Mouse (Mus musculus) embryonic facial prominence, embryonic 13.5 days (tissue): ENCODE measurements at regions not wholly inside any gene's neighbourhood (a gene's known extent, or its start where the extent isn't known, plus 50 kb on each side); places are given as distances from the start of the nearest gene placed in this dataset.
A peak's percentile ranks its signal among the peaks of the same experiment; 100 is the strongest.

ENCODE experiments used
- ATAC-seq: fragments of 200-750 bp; cut with Nextera tagmentation; 2 replicates; pipeline ENCODE4 v1.8.0; 2017; ENCODE audit warnings: low read depth; ENCODE audit not compliant: insufficient number of reproducible peaks, insufficient read depth, low FRiP score, low TSS enrichment
- H3K27ac ChIP-seq: fragments of 300-500 bp; sonication (generic); 2 replicates; pipeline ENCODE4 v1.5.1; 2015; ENCODE audit warnings: moderate library complexity, mild to moderate bottlenecking, inconsistent platforms
- H3K27me3 ChIP-seq: fragments of 300-500 bp; sonication (generic); 2 replicates; pipeline ENCODE4 v1.6.1; 2015; ENCODE audit warnings: mild to moderate bottlenecking, inconsistent platforms
- H3K36me3 ChIP-seq: fragments of 300-500 bp; sonication (generic); 2 replicates; pipeline ENCODE4 v1.6.1; 2015; ENCODE audit warnings: mild to moderate bottlenecking, inconsistent platforms
- H3K4me1 ChIP-seq: fragments of 300-500 bp; sonication (generic); 2 replicates; pipeline ENCODE4 v1.6.1; 2015; ENCODE audit warnings: inconsistent platforms
- H3K4me2 ChIP-seq: fragments of 300-500 bp; sonication (generic); 2 replicates; pipeline ENCODE4 v1.6.1; 2015; ENCODE audit warnings: moderate library complexity, mild to moderate bottlenecking, inconsistent platforms
- H3K4me3 ChIP-seq: fragments of 300-500 bp; sonication (generic); 2 replicates; pipeline ENCODE4 v1.5.1; 2015; ENCODE audit warnings: mild to moderate bottlenecking, inconsistent platforms
- H3K9ac ChIP-seq: fragments of 300-500 bp; sonication (generic); 2 replicates; pipeline ENCODE4 v1.6.1; 2015; ENCODE audit warnings: mild to moderate bottlenecking, inconsistent platforms
- H3K9me3 ChIP-seq: fragments of 300-500 bp; sonication (generic); 2 replicates; pipeline ENCODE4 v1.6.1; 2016; ENCODE audit warnings: inconsistent platforms
- WGBS: fragments of 180-500 bp; shearing (Covaris S2); methylation state at CpG from one replicate; pipeline ENCODE4 v1.1.7; 2015; ENCODE audit warnings: mixed read lengths; 5-methylcytosine and 5-hydroxymethylcytosine counted together

DNA sequence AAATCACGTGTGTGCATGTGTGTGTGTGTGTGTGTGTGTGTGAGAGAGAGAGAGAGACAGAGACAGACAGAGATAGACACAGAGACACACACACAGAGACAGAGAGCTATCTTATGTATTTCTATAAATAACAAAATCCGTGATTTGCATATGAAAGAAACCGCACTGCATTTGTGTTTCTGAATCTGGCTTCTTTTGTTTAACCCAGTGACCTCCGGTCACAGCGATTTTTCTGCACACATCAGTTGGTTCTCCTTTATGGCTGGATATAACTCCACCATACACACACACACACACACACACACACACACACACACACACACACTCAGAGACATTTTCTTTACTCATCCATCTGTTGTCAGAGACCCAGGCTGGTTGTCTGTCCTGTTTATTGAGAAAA is 58.2 kb upstream of the Lhx8 start:
- Histone ChIP-seq H3K9ac (no peak overlapping the region), H3K4me2 (no peak overlapping the region), H3K4me1 (peaks cover 39% of the 10 kb centered on the region), H3K27me3 (no peaks in the 10 kb centered on the region), H3K9me3 (no peaks in the 10 kb centered on the region), H3K27ac (no peak overlapping the region), H3K4me3 (no peak overlapping the region), H3K36me3 (no peaks in the 10 kb centered on the region)
- 81% methylated on average over 5 of the region's 5 CpGs for WGBS
- ATAC-seq: no peak

DNA sequence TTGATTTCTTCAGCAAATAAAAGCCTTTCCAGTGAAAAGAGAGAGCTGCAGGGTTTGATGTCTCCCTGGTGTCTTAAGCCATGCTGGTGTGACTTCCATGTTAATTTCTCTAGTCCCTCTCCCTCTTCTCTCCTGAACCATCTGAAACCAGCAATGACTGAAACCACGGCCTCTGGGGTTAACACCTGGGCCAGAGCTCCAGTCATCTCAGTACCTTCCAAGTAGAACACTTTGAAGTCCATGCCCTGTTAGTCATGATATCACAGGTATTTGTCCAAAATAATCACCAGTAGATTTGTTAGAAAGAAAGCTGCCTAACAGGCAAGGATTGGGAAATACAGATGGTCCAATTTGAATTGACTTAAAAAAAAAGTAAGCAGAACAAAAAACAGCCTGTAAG is 56.8 kb upstream of the Lhx8 start:
- H3K27ac ChIP-seq: no peak overlapping the region
- ATAC-seq: no peak
- no peak overlapping the region for H3K4me3 ChIP-seq
- H3K9ac ChIP-seq: no peak overlapping the region
- no peaks in the 10 kb centered on the region; the same call in 1 of the 2 replicates for H3K27me3 ChIP-seq
- H3K9me3 ChIP-seq: no peaks in the 10 kb centered on the region
- H3K4me2 ChIP-seq: no peak overlapping the region
- WGBS: 52% methylated on average over 1 of the region's 1 CpGs
- H3K36me3 ChIP-seq: no peaks in the 10 kb centered on the region
- H3K4me1 ChIP-seq: peaks cover 45% of the 10 kb centered on the region

DNA sequence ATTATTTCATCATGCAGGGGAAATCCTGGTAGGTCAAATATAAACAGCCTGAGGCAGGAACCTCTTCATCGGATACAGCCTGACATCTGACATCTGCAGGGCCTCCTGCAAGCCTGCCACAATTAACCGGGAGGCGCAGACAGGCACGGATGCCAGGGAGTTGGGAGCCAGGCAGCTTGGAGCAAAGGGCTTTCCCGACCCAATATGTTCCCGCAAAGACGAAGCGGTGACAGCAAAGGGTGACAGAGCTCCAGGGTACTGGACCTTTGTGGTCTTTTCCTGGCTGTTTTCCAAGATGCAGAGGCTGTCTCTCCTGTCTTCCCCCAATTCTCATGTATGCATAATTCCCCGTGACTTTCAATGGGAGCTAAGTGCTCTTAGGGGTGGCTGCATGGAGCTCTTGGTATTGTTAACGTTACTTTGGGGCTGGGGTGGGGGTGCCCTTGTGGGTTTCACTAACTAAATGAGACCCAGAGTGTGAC is 55.4 kb upstream of the Lhx8 start:
- H3K9me3 ChIP-seq: no peaks in the 10 kb centered on the region
- H3K36me3 ChIP-seq: no peaks in the 10 kb centered on the region
- peak overlapping the region; percentile 33 for H3K4me2 ChIP-seq
- 5% methylated on average over 10 of the region's 10 CpGs for WGBS
- no peak overlapping the region for H3K9ac ChIP-seq
- H3K27ac ChIP-seq: peak overlapping the region; percentile 14; the same call in 1 of the 2 replicates
- H3K4me3 ChIP-seq: no peak overlapping the region
- ATAC-seq: no peak
- no peaks in the 10 kb centered on the region; the same call in 1 of the 2 replicates for H3K27me3 ChIP-seq
- H3K4me1 ChIP-seq: peaks cover 36% of the 10 kb centered on the region

DNA sequence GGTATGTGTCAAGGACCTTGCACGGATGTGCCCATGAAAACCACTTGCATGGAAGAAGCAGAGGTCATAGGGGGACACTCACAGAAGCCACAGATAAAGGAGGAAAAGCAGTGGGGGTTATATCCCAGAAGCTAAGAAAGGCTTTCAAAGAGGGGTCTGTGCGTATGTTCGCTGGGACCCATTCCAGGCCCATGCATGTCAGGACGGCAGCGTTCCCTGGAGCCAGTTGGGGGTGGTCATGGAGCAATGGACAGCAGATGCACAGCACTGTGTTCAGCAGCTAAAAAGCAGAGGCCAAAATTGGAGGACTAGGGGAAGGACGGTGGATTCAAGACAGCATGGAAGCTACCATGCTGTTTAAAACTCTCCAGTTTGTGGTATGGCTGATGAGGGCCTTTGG is 52.4 kb upstream of the Lhx8 start:
- H3K4me2 ChIP-seq: no peak overlapping the region
- no peak for ATAC-seq
- H3K9ac ChIP-seq: no peak overlapping the region
- no peak overlapping the region for H3K27ac ChIP-seq
- peaks cover 34% of the 10 kb centered on the region for H3K4me1 ChIP-seq
- H3K9me3 ChIP-seq: no peaks in the 10 kb centered on the region
- no peak overlapping the region for H3K4me3 ChIP-seq
- no peaks in the 10 kb centered on the region; the same call in 1 of the 2 replicates for H3K27me3 ChIP-seq
- no peaks in the 10 kb centered on the region for H3K36me3 ChIP-seq
- WGBS: 66% methylated on average over 6 of the region's 6 CpGs

DNA sequence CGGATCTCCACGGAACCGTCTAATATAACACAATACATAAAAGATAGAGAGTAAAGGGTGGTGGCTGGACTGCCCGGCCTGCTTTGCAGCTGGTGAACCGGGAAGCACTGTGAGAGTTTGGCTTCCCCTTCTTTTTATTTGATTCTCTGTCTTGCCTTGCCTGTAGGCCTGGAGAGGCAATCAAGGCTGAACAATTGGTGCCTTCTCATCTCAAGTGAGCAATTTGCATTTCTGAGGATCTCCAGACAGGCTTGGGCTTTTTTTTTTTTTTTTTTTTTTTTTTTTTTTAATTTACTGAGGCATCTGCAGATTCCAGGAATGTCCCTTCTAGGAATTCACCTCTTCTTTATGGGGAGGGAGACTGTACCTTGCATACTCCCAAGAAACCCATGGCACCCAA is 51.1 kb upstream of the Lhx8 start:
- WGBS: 26% methylated on average over 5 of the region's 5 CpGs

More for the DNA sequence above, 51.1 kb upstream of the Lhx8 start:
- Histone ChIP-seq H3K4me2 (no peak overlapping the region), H3K27me3 (no peaks in the 10 kb centered on the region; the same call in 1 of the 2 replicates), H3K9me3 (no peaks in the 10 kb centered on the region), H3K9ac (no peak overlapping the region), H3K4me3 (no peak overlapping the region), H3K27ac (peak overlapping the region; percentile 9; the same call in 1 of the 2 replicates), H3K4me1 (peaks cover 22% of the 10 kb centered on the region), H3K36me3 (no peaks in the 10 kb centered on the region)
- ATAC-seq: no peak
